Mouse (Mus musculus) kidney, postnatal 10 days (tissue): ENCODE results near the gene Rassf9.

Source experiments
- DNase-seq: peaks from one replicate; pipeline ENCODE4 v3.0.0; 2021; ENCODE audit warnings: mixed read lengths

Gene Rassf9

GRCm38 (mm10) chr10:102511807-102512461, at the start of gene Rassf9:
Gene Rassf9, plus strand, starts transcription at chr10:102512222.
- DNase-seq = peak; percentile 78

- DNase-seq = no peak
Observed at GRCm38 (mm10) chr10:102469412-102469811, 42.6 kb upstream of the Rassf9 start.

GRCm38 (mm10) chr10:102490386-102490785, 21.6 kb upstream of the Rassf9 start, which contains the start of gene Nts:
Gene Nts, minus strand, starts transcription at chr10:102490486.
- no peak for DNase-seq

- peak; percentile 76 for DNase-seq
Observed at GRCm38 (mm10) chr10:102491792-102492191, 20.2 kb upstream of the Rassf9 start.

DNA sequence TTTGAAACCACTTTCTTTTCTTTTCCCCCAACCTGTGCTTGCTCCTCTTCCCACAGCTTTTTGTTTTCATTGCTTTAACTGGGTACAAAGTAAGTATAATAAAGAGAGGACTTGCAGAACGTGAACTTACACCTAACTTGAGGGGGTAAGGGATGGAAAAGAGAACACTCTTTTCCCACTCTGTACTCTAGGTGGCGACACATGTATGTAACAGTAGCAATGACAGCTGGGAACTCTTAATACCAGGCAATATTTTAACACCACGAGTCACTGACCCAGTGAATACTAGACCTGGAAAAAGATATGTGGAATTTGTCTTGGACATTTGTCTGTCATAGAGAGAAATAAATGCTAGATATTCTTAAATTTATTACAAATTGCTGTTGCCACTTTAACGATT, 13.3 kb upstream of the Rassf9 start:
- peak; percentile 62 for DNase-seq

GRCm38 (mm10) chr10:102507386-102507785, 4.6 kb upstream of the Rassf9 start:
- DNase-seq = no peak

- DNase-seq = no peak
Observed at GRCm38 (mm10) chr10:102511461-102511806, 588 bp upstream of the Rassf9 start.

GRCm38 (mm10) chr10:102514159-102514558, 2.1 kb downstream of the Rassf9 start:
- DNase-seq = no peak

DNA sequence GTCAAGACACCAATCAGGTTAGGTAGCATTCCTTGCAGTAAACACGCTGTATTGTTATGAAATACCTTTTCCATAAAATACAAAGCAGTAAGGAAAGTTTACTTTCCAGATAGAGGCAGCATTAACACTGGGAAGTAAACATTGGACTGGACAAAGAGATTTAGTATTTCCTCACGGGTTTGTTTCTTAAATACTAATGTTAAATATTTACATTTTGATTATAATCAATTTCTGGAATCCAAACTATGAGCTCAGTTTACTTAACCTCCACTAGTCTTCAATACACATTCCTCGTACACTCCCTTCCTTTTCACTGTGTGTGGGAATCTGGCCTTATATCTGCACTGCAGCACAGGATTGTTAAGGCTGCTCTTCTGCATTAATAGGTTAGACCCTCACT, 15.9 kb downstream of the Rassf9 start:
- DNase-seq = no peak

DNA sequence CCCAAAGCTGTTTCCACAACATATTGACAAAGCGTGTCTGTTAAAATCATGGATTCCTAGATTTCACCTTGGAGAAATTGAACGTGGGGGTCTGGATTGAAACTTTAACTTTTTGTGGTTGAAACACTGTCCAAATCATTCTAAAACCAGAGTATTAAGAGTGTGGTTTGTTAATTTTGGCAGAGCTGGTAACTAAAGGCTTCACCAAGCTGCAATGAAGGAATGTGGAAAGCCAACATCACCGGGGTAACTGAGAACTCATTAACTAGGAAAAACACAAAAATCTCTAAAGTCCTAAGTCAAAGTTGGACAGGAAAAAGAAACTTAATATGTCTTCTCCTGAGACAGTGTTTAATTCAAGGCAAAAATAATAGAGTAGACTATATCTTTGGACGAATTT, 41.9 kb downstream of the Rassf9 start:
- DNase-seq = no peak

GRCm38 (mm10) chr10:102562488-102562887, 50.5 kb downstream of the Rassf9 start:
- no peak for DNase-seq

DNA sequence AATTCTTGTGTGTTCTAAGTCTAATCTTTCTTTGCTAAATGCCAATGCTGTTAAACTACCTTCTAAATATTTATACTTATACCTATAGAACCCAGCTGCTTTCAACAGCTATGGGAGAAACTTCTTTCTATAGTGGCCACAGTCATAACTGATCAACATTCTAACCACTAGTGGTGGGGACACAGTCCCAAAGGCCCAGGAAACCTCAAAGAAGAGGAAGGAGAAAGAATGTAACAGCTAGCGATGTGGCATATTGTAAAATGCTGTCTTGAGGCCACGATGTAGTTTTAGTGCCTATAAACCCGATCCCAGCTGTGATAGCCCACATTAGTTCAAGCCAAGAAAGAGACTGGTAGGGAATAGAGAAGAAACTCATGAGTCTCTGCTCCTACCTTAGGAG, 65.9 kb downstream of the Rassf9 start:
- DNase-seq = no peak

GRCm38 (mm10) chr10:102594306-102594705, 82.3 kb downstream of the Rassf9 start:
- DNase-seq = no peak
